Mouse (Mus musculus): ENCODE data around the gene Fam198b. TPM values are rescaled to one million over a fixed set of nuclear protein-coding genes. Genes with fewer than 3 reads are reported as not detected.

Gene Fam198b
- polyA plus RNA-seq, 1 experiment from 2014 or later, result 0.35 TPM

DNA sequence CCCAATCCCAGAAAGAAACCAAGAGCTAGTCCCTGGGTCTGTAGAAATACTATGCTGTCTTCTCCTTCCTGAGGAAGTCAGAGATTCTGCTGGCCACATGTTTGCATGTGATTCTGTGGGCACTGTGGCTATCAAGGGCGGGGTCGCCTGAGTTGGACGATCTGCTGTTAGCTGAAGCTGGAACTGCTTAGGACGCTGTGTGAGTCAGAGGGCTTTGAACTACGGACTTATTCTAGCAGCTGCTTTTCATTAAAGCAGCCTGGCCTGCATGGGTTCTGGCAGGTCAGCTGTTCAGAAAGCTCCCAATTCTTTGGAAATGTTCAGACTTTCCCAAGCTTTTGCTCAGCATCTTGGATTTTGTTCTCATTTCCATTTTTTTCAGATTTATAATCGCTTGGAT is 51.9 kb downstream of the Fam198b start:
- TF ChIP-seq CTCF (IDR thresholded peaks at IDR 0.05; ENCODE audit: low read depth), result no peak
- TF ChIP-seq EP300 (IDR thresholded peaks at IDR 0.05; ENCODE audit: low read depth), result no peak
- Histone ChIP-seq H3K27me3 (ENCODE audit: insufficient read depth, low read length) (no peaks in the 10 kb centered on the region), H3K36me3 (replicated peaks; ENCODE audit: insufficient read depth, low read length) (no peaks in the 10 kb centered on the region), H3K27ac (ENCODE audit: low read depth) (no peak overlapping the region), H3K9ac (replicated peaks) (no peak overlapping the region), H3K9me3 (ENCODE audit: low read length) (no peaks in the 10 kb centered on the region), H3K4me1 (ENCODE audit: insufficient read depth) (no peaks in the 10 kb centered on the region), H3K4me3 (ENCODE audit: low read depth, low read length) (no peak overlapping the region), H3K4me2 (ENCODE audit: low read depth, low read length) (no peak overlapping the region)
- 37% methylated on average over 6 of the region's 6 CpGs for WGBS (ENCODE audit: insufficient replicate concordance)
- DNase-seq (no peak), ATAC-seq (no peak)

DNA sequence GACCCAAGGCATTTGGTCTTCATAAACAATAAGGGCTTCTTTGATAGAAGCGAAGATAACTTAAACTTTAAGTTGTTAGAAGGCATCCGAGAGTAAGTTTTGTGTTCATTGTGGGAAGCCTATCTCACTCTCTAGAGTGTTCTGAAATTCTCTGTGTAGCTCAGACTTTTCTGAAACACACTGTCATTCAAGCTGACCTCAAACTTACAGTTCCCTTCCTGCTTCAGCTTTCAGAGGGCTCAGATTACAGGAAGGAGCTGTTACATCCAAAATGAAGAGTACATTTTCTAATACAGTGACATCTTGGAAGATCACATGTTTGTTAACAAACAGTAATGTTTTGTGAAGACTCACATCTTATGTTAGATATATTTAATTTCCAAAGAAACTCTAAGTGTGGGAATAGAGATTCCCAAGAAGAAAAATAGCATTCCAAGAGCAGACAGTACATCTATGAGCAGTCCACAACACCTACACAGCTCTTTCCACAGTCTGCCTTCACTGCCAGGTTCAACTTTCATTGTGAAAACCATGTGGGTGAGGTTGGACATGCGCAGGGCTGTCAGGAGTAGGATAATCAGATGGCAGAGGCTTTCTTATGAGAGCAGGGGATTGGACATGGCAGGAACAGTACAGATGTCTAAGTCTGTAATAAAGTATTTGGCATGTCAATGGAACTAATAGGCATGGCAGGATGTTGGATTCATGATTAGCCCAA is 52.6 kb downstream of the Fam198b start:
- no peak for TF ChIP-seq EP300 (IDR thresholded peaks at IDR 0.05; ENCODE audit: low read depth)
- TF ChIP-seq CTCF (IDR thresholded peaks at IDR 0.05; ENCODE audit: low read depth), result no peak
- Histone ChIP-seq H3K36me3 (replicated peaks; ENCODE audit: insufficient read depth, low read length) (no peaks in the 10 kb centered on the region), H3K9ac (replicated peaks) (no peak overlapping the region), H3K9me3 (ENCODE audit: low read length) (no peaks in the 10 kb centered on the region), H3K4me3 (ENCODE audit: low read depth, low read length) (no peak overlapping the region), H3K4me1 (ENCODE audit: insufficient read depth) (no peaks in the 10 kb centered on the region), H3K4me2 (ENCODE audit: low read depth, low read length) (no peak overlapping the region), H3K27ac (ENCODE audit: low read depth) (no peak overlapping the region), H3K27me3 (ENCODE audit: insufficient read depth, low read length) (no peaks in the 10 kb centered on the region)
- WGBS (ENCODE audit: insufficient replicate concordance), result 66% methylated on average over 3 of the region's 3 CpGs
- no peak for DNase-seq
- no peak for ATAC-seq

DNA sequence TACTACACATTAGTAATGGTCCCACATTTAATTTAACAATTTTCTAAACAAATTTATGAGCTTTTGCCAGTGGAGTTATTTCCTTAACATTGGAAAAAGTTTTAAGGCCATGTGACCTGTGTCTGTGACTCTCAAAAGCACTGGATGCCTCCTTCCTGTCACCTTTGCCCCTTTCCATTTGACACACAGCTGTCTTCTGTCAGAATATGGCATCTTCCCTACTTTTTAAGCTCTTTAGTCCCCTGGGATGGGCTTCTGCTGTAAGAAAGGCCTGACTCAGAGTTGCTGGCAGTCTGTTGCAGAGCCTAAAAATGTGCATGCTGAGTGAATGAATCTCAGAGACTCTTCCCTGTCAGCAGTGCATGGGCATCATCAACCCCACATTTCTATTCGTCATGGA is 63.4 kb downstream of the Fam198b start:
- no peak for TF ChIP-seq CTCF (IDR thresholded peaks at IDR 0.05; ENCODE audit: low read depth)
- TF ChIP-seq EP300 (IDR thresholded peaks at IDR 0.05; ENCODE audit: low read depth), result no peak
- Histone ChIP-seq H3K27ac (ENCODE audit: low read depth) (no peak overlapping the region), H3K4me3 (ENCODE audit: low read depth, low read length) (no peak overlapping the region), H3K4me1 (ENCODE audit: insufficient read depth) (no peaks in the 10 kb centered on the region), H3K9ac (replicated peaks) (no peak overlapping the region), H3K27me3 (ENCODE audit: insufficient read depth, low read length) (no peaks in the 10 kb centered on the region), H3K9me3 (ENCODE audit: low read length) (no peaks in the 10 kb centered on the region), H3K4me2 (ENCODE audit: low read depth, low read length) (no peak overlapping the region), H3K36me3 (replicated peaks; ENCODE audit: insufficient read depth, low read length) (no peaks in the 10 kb centered on the region)
- 64% methylated on average over 1 of the region's 1 CpGs for WGBS (ENCODE audit: insufficient replicate concordance)
- ATAC-seq, result no peak
- DNase-seq, result no peak

GRCm38 (mm10) chr3:79948151-79948550 is 63.8 kb downstream of the Fam198b start:
- TF ChIP-seq CTCF (IDR thresholded peaks at IDR 0.05; ENCODE audit: low read depth) (no peak), EP300 (IDR thresholded peaks at IDR 0.05; ENCODE audit: low read depth) (no peak)
- no peaks in the 10 kb centered on the region for H3K9me3 ChIP-seq (ENCODE audit: low read length)

DNA sequence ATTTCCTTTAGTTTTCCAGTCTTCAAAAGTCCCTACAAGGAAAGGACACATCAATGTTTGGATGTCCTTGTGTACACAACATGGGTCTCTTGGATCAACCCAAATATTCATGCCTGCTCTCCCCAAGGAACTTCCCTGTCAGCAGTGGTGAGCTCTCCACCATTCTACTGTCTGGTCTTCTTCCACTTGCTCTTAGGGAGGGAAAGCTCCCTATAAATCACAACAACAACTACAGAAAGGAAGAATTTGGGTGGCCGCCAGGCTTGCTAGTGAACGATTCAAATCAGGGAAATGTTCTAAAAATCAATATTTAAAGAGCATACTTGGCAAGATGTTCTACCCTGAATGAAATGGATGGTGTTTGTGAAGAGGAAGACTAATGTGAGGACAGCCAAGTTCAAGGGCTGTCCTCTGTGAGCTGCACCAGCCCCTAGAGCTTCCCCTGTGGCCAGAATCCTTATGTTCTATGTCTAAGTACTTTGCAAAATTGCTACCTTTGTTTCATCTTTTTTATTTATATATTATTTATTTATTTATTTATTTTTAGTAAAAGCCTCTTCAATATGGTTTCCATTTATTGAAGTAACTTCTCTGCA is 68.9 kb downstream of the Fam198b start:
- H3K4me1 ChIP-seq (ENCODE audit: insufficient read depth), result no peaks in the 10 kb centered on the region
- H3K4me3 ChIP-seq (ENCODE audit: low read depth, low read length), result no peak overlapping the region
- DNase-seq (no peak), ATAC-seq (no peak)
- H3K9me3 ChIP-seq (ENCODE audit: low read length), result no peaks in the 10 kb centered on the region
- TF ChIP-seq CTCF (IDR thresholded peaks at IDR 0.05; ENCODE audit: low read depth), result no peak
- TF ChIP-seq EP300 (IDR thresholded peaks at IDR 0.05; ENCODE audit: low read depth), result no peak
- H3K4me2 ChIP-seq (ENCODE audit: low read depth, low read length), result no peak overlapping the region
- H3K27ac ChIP-seq (ENCODE audit: low read depth), result no peak overlapping the region
- H3K9ac ChIP-seq (replicated peaks), result no peak overlapping the region
- no peaks in the 10 kb centered on the region for H3K36me3 ChIP-seq (replicated peaks; ENCODE audit: insufficient read depth, low read length)
- H3K27me3 ChIP-seq (ENCODE audit: insufficient read depth, low read length), result no peaks in the 10 kb centered on the region
- 52% methylated on average over 2 of the region's 2 CpGs for WGBS (ENCODE audit: insufficient replicate concordance)

More at GRCm38 (mm10) chr3:79948151-79948550, 63.8 kb downstream of the Fam198b start:
- no peak overlapping the region for H3K4me2 ChIP-seq (ENCODE audit: low read depth, low read length)
- ATAC-seq, result no peak
- no peak overlapping the region for H3K27ac ChIP-seq (ENCODE audit: low read depth)
- H3K27me3 ChIP-seq (ENCODE audit: insufficient read depth, low read length), result no peaks in the 10 kb centered on the region
- no peaks in the 10 kb centered on the region for H3K4me1 ChIP-seq (ENCODE audit: insufficient read depth)
- no peak for DNase-seq
- H3K4me3 ChIP-seq (ENCODE audit: low read depth, low read length), result no peak overlapping the region
- H3K9ac ChIP-seq (replicated peaks), result no peak overlapping the region
- WGBS (ENCODE audit: insufficient replicate concordance), result 66% methylated on average over 2 of the region's 2 CpGs
- H3K36me3 ChIP-seq (replicated peaks; ENCODE audit: insufficient read depth, low read length), result no peaks in the 10 kb centered on the region

DNA sequence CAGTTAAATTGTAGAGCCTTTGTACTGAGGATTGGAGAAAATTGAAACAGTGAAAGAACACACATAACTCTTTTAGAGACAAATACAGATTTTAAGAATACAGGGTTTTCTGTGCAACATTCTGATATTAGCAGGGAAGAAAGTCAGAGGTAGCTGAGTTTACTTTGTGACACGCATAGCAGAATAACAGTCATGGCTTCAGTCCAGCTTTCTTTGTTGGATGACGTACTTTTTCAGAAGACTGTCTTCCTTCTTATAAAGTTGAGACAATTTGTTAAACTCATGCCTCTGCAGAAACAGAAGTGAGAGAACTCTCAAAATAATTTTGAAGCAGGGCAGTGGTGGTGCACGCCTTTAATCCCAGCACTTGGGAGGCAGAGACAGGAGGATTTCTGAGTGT is 70.9 kb downstream of the Fam198b start:
- 78% methylated on average over 3 of the region's 3 CpGs for WGBS (ENCODE audit: insufficient replicate concordance)
- no peak for ATAC-seq

More for the DNA sequence above, 70.9 kb downstream of the Fam198b start:
- Histone ChIP-seq H3K4me2 (ENCODE audit: low read depth, low read length) (no peak overlapping the region), H3K27ac (ENCODE audit: low read depth) (no peak overlapping the region), H3K36me3 (replicated peaks; ENCODE audit: insufficient read depth, low read length) (no peaks in the 10 kb centered on the region), H3K4me1 (ENCODE audit: insufficient read depth) (no peaks in the 10 kb centered on the region), H3K9me3 (ENCODE audit: low read length) (no peaks in the 10 kb centered on the region), H3K4me3 (ENCODE audit: low read depth, low read length) (no peak overlapping the region), H3K27me3 (ENCODE audit: insufficient read depth, low read length) (no peaks in the 10 kb centered on the region), H3K9ac (replicated peaks) (no peak overlapping the region)
- no peak for DNase-seq
- TF ChIP-seq CTCF (IDR thresholded peaks at IDR 0.05; ENCODE audit: low read depth) (no peak), EP300 (IDR thresholded peaks at IDR 0.05; ENCODE audit: low read depth) (no peak)

Data from liver, postnatal 0 days (tissue).